18 mouse cellular contexts compared by ENCODE assay signal in genomic region chr19:54257889-54258288, GRCm38 (mm10).
DNase-seq lines count a peak whose midpoint lies in the region; TF ChIP-seq lines count a peak whose summit lies in the region.
"Had no signal": no experiment of that assay in that cellular context is flagged by ENCODE, and none has a peak within 500 bp of the region (broad histone marks: within the 10 kb centered on the region; RNA-seq: fewer than 3 reads in every experiment).

No protein-coding gene starts in this region.

- TF ChIP-seq CTCF in gastrocnemius, adult 2 months (IDR thresholded peaks at IDR 0.05): peak; percentile 7; the same call in 1 of the 2 replicates
- peak; percentile 19 for TF ChIP-seq CTCF in left cerebral cortex, adult 2 months (IDR thresholded peaks at IDR 0.05)

- no peak overlapping the region for H3K4me3 ChIP-seq in gastrocnemius, adult 2 months
- H3K4me3 ChIP-seq in left cerebral cortex, adult 2 months: no peak overlapping the region
- H3K4me3 ChIP-seq: forebrain, embryonic 12.5 days; heart, embryonic 15.5 days; liver, embryonic 15.5 days; midbrain, embryonic 12.5 days had no signal

- no peak overlapping the region for H3K27ac ChIP-seq in gastrocnemius, adult 2 months
- H3K27ac ChIP-seq in left cerebral cortex, adult 2 months: no peak overlapping the region
- H3K27ac ChIP-seq: forebrain, embryonic 12.5 days; heart, embryonic 15.5 days; liver, embryonic 15.5 days; midbrain, embryonic 12.5 days had no signal

- DNase-seq in gastrocnemius, adult 2 months: no peak
- DNase-seq in gastrocnemius, adult 18-20 months (ENCODE audit: low spot score): no peak
- no peak for DNase-seq in left cerebral cortex, adult 2 months (ENCODE audit: extremely low spot score in 1 of 2, low spot score in 2 of 2)
- DNase-seq in left cerebral cortex, adult 18-20 months (ENCODE audit: low spot score in 2 of 2): no peak
- peak; percentile 38 for DNase-seq in ES-CJ7 (ENCODE audit: low read depth, low spot score)
- peak; percentile 13 for DNase-seq in retina, embryonic 14.5 days (ENCODE audit: low spot score)
- no peak for DNase-seq in cerebellum, adult 11 months
- DNase-seq in kidney, postnatal 36 days: no peak
- DNase-seq: adrenal gland, postnatal 14 days; B cell, adult 2 months; cerebellum, adult 9-11 months; kidney, postnatal 10 days; lung, postnatal 36 days; right cerebral cortex, postnatal 4 days had no signal

- intact Hi-C loops in gastrocnemius, adult 2 months (cut with DNase I): no loop called here
- intact Hi-C loops in left cerebral cortex, adult 2 months (cut with DNase I): no loop called here

Comparison
In these comparisons a context has a peak if more than half of its experiments do, and no peak if none do; other contexts are left out.
1. DNase-seq: peak in ES-CJ7 (single experiment) and retina, embryonic 14.5 days (single experiment); none in gastrocnemius, adult 2 months (single experiment), gastrocnemius, adult 18-20 months (single experiment), left cerebral cortex, adult 2 months (0 of 2), left cerebral cortex, adult 18-20 months (0 of 2), cerebellum, adult 11 months (single experiment) and kidney, postnatal 36 days (0 of 2).